Mouse (Mus musculus): ENCODE measurements at regions not wholly inside any gene's neighbourhood (a gene's known extent, or its start where the extent isn't known, plus 50 kb on each side); places are given as distances from the start of the nearest gene placed in this dataset.
A peak's percentile ranks its signal among the peaks of the same experiment; 100 is the strongest.

DNA sequence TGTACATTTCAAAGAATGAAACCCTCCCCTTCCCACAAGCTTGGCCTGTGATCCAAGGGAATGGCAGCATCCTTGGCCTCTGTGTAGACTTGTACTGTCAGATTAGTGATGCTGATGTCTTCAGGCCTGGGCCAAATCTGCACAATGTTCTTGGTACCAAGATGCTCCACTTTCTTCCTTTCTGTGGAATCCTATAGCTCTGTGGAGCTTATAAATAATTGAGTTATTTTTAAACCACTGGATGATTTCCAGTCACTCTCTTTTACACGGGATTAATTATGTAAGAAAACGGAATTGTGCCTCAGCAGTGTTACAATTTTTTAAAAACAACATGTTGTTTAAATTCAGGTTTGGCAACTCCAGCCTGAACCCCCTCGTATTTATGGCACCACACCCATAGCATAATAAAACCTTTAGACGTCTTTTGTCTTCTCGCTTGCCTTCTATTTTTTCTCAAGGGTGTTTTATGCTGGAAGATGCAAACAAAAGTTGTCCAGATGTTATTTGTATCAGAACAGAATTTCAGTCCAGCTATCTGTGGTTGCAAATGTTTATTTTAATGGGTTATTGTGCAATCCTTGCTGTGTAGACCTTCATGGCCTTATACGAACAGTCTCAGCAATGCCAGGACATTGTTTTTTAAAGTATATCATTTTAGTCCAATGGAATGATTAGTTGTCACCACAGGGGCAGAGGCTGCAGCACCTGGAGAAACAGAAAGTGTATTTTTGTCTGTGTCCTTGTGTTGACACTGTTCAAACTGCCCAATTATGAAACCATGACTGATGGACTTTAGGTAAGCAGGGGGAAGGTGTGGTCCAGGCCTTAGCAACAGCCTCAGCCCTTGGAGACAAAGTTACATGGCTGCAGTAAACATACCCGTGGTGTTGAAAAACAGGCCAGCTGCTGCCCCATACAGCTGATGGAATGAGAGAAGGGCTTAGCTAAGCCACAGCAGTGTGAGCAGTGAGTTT lies 630.4 kb upstream of the Zeb2 start:
- DNase-seq, result no peak

- no peak for DNase-seq
Observed at GRCm38 (mm10) chr2:45746606-45747005, 629.4 kb upstream of the Zeb2 start.

DNA sequence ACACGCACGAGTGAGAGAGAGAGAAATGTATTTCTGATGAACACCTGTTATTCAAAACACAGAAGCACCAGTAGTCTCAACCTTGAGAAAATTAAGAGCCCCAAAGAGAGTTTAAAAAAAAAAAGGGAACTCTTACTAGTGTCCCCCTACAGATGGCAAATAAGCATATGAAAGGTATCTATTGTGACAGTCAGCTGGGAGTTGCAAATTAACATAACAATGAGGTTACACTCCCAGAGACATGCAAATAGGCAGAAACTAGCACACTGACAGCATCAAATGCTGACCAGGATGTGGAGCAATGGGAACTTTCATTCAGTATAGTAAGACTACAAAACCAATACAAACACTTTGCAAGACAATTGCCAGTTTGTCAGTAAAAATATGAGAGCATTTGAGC lies 619.1 kb upstream of the Zeb2 start:
- no peak for DNase-seq

GRCm38 (mm10) chr2:45713997-45714396 lies 596.8 kb upstream of the Zeb2 start:
- no peak for DNase-seq

DNA sequence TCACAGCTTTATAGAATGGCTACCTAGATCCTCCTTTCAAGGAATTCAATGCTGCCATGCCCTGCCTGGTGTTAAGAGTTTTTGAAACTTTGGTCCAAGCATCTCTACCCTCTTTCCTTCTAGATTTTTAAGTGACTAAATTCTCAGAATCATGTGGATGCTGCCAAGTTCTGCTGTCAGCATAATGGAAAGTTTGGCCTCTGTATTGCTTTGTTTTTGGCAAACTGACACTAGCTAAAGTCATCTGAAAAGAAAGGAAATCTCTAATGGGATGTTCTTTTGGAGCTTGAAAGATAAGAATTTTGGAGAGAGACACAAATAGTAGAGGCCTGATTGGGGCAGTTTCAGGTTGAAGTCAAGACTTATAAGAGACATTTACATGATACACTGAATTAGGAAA lies 589.8 kb upstream of the Zeb2 start:
- DNase-seq, result no peak

DNA sequence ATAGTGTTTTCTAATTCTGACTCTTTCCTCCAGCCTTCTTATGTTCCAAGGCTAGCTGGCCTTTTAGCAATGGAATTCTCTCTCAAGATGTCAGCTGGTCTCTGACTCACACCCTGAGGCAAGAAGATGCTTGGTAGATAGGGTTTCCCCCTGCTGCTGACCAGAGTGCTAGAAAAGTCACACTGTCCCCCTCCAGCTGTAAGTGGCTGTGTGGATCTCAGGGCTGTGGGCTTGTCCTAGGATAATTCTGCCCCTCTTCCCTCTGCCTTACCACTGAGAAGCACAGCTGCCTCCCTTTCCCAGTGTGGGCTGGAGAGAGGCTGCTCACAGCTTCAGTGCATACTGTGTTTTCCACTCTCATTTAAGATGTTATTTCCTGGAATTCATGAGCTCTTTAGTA lies 585.3 kb upstream of the Zeb2 start:
- no peak for DNase-seq

DNA sequence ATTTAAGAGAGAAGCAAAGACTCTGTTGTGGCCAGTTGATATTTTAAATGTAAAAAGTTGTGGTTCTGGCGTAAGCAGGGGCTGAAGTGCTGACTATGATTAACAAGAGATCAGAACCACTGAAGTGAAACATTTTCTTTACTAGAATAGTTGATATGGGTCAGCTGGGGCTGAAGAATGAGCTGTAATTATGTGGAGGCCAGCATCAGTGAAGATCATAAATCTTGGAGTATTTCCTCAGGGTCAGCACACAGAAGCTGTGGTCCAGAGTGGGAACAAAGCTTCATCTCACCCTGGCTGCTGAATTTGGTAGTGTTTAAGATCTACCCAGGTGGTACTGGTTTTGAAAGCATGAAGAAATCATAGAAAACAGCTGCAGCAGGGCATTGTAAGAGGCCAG lies 583.4 kb upstream of the Zeb2 start:
- DNase-seq, result no peak

- DNase-seq, result no peak
Observed at GRCm38 (mm10) chr2:45693291-45694020, 576.3 kb upstream of the Zeb2 start.

DNA sequence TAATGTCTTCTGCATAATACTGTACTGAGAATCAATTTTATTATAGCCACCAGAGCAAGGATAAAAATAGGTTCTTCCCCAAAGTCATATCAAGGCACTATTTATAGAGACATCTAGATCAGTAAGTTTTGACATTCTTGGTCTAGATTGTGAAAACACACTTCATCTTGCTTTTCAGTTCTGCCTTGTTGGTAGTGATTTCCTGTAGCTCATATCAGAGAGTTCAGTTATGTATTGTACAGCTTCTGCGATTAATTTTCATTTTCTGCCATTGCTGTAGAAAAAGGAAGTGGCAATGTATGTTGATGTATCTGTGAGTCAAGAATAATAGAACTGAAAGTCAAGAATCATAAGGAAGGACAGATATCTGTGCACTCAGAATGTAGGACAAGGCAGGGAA lies 575.6 kb upstream of the Zeb2 start:
- DNase-seq, result no peak

DNA sequence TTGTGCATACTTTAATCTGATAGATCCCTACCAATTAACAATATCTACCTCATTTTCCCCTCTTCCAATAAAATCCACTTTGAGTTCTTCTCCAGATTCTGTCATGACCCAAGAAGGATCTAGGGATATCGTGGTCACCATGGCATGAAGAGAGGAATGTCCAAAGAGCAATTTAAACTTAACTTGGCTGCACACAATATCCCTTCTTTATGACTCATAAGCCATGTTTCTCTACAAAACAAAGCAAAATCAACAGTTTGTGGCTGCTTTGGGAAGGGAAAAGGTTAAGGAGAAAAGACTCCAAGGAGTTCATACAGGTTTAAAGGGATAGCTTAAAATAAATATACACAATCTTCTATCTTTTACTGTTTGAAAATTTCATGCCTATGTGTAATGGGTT lies 571.8 kb upstream of the Zeb2 start:
- DNase-seq, result no peak

GRCm38 (mm10) chr2:45681251-45681650 lies 564.1 kb upstream of the Zeb2 start:
- no peak for DNase-seq

DNA sequence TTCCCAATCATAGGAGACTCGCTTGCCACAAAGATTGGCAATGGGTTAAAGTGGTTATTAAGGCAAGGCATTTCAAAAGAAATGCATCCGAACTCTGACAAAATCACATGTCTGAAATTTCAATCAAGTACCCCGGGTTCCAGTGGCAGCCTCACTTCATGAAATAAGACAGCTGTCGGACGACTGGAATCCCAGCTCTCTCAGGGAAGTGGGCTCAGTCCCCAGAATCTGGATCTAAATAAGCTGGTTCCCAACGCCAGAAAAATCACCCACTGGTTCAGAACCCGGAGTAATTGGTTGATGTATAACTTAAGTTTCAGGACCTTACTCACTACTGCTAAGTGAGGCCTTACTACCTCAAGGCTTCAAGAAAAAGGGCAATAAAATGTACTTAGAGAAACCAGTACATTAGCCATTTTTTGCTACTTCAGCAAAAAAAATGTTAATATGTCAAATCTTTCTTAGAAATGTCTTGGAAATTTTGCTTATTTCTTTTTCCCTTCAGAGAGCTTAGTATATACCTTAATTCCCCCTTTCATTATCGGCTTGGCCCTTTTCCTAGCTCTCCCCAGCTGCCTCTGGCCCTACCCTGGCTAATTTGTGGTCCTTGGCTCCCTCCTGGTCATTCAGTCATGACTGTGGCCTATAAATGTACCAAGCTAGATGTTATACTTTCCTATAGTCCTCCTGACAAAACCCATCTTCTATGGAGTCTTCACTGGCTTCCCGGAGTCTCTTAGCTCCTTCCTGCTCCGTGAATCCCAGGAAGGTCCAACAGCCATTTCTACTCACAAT lies 562.1 kb upstream of the Zeb2 start:
- no peak for DNase-seq

- DNase-seq, result no peak
Observed at GRCm38 (mm10) chr2:45678685-45679084, 561.5 kb upstream of the Zeb2 start.

- DNase-seq, result no peak
Observed at GRCm38 (mm10) chr2:45675776-45676175, 558.6 kb upstream of the Zeb2 start.

- DNase-seq, result no peak
Observed at GRCm38 (mm10) chr2:45656011-45656410, 538.8 kb upstream of the Zeb2 start.

DNA sequence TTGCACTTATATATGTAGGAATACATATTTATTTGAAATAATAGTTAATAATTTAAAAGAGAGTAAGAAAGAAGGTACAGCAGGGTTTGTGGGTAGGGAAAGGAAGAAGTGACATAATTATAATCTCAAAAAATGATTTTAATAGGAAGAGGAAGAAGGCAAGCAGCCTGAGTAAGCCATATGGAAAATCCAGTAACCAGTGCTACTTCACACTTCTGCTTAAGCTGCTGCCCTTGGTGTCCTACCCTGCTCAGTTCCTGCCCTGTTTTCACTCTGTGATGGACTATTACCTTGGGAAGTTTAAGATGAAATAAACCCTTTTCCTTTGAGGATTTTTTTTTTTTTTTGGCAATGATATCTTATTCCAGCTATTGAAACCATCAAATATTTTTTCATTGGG lies 537.5 kb upstream of the Zeb2 start:
- no peak for DNase-seq

DNA sequence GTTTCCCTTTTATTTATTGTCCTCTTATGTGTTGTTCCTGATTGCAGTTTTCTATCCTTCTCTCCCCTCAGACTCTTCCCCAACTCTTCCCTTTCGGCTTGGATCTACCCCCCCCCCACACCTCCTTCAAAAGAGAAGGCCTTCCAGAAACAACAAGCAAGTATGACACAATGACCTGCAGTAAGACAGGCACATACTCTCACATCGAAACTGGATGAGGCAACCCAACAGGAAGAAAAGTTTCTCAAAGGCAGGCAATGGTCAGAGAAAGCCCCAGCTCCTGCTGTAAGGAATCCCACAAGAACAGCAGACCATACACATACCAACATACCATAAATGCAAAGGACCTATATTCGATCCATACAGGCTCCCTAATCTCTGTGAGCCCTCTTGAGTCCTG lies 535.8 kb upstream of the Zeb2 start:
- DNase-seq, result no peak

GRCm38 (mm10) chr2:45650271-45650985 lies 533.2 kb upstream of the Zeb2 start:
- peak; percentile 42 to 49 for DNase-seq

- DNase-seq, result no peak
Observed at GRCm38 (mm10) chr2:45647846-45648245, 530.7 kb upstream of the Zeb2 start.

- no peak for DNase-seq
Observed at GRCm38 (mm10) chr2:45630081-45630480, 512.9 kb upstream of the Zeb2 start.

DNA sequence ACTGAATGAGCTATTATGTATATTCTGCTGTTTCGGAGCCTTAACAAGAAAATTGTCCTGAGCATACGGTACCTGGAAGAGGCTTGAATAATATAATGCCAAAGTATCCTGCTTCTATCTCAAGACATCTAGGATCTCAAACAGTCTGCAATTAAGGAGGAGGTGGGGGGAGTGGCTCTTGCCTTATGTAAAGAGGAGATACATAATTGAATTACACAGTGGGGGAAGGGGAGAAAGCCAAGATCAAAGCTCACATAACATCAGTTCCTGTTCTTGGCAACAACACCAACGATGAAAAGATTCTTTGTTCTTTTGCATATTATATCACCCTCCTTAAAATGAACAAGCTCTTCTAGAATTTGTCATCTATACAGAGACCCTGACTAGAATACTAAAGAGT lies 512.4 kb upstream of the Zeb2 start:
- no peak for DNase-seq

DNA sequence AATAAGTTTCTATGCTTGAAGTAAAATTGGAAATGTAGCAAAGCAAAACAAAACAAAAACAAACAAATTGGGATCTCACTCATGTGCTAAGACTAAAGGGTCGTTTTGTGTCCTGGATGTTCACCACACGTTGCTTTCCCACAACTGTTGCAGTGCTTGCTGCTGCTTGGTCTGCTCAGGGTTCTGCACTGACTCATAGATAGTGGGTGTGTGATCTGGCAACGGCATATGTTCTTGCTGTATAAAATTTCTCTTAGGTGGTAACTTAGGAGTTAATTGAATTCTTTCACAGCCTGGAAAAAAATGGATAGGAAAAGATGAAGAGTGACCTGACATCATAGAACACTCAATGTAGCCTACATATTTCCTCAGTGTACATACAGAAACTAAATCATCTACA lies 505.9 kb upstream of the Zeb2 start:
- no peak for DNase-seq

GRCm38 (mm10) chr2:45608926-45609325 lies 491.7 kb upstream of the Zeb2 start:
- DNase-seq, result no peak

Measured in cerebellum, postnatal 10 days (tissue).